Mouse (Mus musculus): ENCODE results near the gene Cd33.
A peak's percentile ranks its signal among the peaks of the same experiment; 100 is the strongest.

Cd33 gene

DNA sequence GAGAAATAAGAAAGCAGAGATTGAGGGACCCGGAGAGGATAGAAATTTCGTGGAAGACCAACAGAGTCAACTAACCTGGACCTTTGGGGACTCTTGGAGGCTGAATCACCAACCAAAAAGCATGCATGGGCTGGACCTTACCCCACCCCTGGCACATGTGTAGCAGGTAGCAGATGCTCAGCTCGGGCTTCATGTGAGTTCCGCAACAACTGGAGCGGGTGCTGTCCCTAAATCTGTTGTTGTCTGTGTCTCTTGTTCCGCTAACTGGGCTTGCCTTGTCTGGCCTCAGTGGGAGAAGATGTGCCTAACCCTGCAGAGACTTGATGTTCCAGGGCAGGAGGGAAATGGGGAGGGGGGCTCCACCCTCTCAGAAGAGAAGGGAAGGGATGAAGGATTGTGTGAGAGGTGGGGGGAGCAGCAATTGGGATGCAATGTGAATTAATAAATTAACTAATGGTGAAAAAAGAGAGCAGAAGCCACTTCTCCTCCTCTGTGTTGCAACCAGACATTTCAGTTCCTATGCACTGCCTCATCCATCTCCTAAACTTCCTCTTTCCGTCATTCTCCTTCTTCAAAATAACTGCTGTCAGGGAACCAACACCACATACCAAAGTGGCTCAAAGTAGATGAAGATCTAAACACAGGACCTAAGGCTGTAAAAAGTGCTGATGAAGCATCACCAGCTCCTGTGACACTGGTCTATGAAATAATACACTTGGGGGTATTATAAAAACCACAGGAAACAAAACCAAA is at the start of gene Cd33:
Gene Cd33 (minus strand): TSS at position 204 of the 753 bp plus-strand sequence.
- no peak for DNase-seq

DNA sequence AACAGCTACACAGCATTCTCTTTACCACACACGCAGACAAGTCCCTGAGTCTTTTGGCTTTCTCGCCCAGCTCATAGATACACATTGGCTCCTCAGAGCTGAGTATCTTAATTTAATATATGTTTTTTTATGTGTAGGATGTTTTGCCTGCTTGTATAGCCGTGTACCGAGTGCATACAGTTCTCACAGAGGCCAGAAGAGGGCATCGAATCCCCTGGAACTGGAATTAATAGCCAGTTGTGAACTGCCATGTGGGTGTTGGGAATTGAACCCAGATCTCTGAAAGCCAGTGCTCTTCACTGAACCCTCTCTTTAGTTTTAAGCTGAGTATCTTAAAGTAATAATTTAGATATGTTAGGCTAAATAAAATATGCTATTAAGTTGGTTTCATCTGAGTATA is 40.6 kb upstream of the Cd33 start:
- DNase-seq, result peak; percentile 11

DNA sequence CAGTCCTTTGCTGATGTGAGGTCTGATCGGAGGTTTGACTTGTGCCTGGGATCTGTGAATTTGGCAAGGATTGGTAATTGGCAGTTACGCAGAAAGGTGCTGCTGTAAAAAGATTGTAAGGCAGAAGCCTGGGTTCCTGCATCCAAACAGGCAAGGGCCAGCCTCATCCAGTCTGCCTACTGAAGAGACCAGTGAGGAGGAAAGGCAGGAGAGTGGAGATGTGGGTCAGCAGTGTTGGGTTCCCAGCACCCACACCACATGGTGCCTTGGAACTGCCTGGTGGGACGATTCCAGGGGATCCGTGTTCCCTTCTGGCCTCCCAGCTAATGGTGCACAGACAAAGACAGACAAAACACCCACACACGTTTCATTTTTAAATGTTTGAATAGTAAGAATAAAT is 36.3 kb upstream of the Cd33 start:
- DNase-seq, result no peak

DNA sequence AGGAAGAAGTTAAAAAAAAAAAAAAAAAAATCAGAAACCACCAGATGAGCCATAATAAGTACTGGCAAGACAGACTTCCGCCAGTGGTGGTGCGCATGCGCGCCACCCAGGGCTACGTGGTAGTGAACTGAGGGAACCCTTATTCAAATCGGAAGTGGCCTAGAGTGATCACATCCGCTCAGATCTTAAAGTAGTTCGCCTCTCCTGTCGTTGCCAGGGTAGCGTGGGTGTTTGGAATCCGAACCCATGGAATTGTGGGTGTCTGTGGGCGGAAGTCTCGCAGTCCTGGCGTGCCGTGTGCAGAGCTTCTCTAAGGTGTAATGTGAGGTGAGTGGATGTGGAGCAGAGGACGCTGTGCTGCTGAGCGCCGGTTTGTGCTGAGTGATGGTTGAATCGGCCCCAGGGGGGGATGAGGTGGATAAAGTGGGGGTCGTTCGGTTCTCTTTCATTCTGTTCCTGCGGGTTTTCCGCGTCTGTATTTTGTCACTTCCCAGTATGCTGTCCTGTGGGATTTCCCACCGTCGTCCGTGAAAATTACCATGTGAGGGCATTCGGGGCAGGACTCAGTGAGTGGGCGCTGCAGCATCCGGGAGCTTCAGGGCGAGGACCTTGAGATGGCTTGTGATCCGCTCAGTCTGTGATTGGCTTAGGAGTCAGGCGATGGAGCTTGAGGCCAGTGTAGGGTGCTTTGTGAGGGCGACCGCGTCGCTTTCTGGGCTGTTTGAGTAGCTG is 35.4 kb upstream of the Cd33 start, which contains the start of gene Zfp719:
Gene Zfp719 (plus strand): TSS at position 171 of the 732 bp plus-strand sequence.
- DNase-seq, result peak; percentile 88

DNA sequence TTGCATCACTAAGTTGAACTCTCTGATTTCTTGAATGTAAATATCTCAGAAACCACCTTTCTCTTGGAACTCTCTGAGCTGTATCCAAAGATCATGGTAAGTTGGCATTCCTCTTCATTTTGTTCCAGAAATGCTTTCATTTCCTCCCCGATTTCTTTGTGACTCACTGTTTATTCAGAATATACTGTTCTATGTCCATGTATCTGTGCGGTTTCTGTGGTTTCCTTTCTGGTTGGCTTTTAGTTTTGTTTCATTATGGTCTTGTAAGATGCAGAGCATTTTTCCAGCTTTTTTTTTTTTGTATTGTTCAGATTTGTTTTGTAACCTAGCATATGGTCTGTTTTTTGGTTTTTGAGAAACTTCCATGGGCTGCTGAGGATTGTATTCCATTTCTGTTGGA is 27.0 kb upstream of the Cd33 start:
- no peak for DNase-seq

DNA sequence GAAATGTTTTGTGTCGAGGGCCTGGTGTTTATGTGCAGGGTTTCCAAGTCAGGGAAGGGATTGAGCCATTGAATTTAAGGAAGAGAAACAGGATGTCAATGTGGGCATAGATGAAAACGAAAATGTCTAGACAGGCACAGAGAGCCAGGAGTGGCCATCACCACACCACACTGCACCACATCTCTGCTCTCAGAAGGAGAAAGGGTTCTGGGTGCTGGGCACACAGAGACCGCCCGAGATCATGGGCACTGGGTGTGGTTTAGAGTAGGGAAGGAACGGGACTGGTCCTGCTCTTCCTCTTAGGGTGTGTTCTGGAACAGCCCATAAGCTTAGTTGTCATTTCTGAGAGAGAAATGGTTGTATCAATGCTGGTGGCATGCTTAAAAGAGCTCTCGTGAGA is 19.1 kb upstream of the Cd33 start:
- DNase-seq, result no peak

DNA sequence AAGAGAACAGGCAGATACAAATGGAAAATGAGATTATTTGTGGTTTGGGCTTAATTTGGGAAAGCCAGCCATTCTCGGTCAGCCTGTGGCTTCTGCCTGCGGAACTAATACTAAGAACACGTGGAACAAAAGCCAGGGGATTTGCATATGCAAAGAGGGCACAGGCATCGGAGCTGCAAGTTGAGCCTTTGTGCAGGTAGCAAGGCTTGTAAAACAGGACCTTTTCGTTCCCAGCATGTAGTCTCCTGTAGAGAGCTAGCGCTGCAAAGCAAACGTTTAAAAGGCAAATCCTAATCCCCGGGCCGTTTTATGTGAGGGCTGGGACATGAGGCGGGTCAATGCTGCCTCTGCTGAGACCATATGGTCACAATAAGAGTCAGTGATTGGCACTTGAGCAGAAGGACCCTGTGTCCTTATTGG is 18.4 kb upstream of the Cd33 start:
- peak; percentile 18 for DNase-seq

DNA sequence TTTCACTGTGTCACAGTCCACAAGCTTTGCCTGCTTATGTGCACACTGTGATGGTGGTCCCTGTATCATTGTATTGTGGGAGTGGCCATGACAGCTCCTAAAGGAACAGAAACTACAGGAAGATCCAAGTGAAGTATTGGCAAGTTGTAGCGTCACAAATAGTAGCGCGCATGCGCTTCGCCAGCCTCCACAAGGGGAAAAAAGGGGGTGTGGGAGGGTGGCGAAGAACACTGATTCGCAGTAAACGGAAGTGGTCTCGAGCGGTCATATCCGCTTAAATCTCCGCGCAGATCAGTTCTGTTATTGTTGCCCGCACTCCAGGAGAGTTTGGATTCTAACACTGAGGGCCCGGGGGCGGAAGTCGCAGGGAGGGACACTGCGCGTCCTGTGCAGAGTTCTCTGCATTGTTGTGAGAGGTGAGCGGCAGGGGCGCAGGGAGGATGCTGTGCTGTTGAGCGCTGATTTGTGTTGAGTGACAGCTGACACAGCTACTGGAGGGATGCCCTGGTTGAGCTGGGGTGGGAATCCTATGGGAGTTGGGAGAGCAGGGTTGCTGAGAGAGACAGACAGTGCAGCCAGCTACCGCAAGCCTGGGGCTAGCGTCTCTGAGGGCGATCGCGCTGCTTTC is 17.9 kb upstream of the Cd33 start, which contains the start of gene Zfp658:
Gene Zfp658 (plus strand): TSS at position 251 of the 628 bp plus-strand sequence.
- peak; percentile 71 for DNase-seq

DNA sequence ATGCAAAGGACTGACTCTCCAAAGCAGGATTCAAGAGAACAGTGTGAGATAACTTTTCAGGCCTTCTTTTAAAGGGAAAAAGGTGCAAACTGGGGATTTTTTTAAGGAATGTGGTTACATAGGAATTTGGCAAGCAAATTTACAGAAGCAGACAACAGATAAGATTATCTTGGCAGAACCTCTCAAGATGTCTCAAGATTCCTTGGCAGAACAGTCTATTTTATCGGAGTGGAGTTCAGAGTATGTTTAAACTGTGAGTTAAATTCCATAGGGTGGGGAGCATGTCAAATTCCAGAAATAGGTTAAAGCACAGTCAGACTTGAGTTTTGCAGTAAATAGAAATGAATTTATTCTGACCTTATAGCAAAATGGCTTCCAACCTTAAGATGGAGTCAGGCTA is 12.7 kb upstream of the Cd33 start:
- DNase-seq, result no peak

DNA sequence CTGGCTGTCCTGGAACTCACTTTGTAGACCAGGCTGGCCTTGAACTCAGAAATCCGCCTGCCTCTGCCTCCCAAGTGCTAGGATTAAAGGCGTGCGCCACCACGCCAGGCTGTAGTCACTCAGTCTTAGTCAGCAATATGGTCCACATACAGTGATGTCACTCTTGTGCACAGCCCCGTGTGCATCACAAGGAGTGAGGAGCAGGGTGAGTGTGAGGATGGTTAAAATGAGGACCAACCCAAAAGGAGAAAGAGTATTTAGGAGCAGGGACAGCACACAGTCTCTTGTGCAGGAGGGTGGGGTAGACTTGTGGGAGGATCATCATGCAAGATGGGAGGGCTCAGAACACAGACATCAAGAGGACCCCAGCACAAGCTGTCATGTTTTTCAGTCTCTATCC is 11.1 kb upstream of the Cd33 start:
- DNase-seq, result no peak

DNA sequence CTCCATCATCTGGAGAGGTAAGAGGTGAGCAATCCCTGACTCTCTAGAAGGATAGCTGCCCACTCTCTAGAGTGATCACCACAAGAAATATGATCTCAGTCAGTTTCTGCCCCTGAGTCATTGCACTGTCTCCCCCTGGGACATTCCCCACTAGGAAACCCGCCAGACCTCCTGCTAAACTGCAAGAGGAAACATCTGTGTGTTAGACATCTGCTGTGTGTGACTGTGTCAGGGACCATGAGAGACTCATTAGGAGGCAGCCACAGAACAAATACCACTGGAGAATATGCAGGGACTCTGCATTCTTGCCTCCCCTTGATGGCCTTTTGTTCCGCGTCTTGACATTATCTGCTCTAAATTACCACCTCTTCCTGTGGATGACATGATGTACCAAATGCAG is 10.3 kb upstream of the Cd33 start:
- no peak for DNase-seq

DNA sequence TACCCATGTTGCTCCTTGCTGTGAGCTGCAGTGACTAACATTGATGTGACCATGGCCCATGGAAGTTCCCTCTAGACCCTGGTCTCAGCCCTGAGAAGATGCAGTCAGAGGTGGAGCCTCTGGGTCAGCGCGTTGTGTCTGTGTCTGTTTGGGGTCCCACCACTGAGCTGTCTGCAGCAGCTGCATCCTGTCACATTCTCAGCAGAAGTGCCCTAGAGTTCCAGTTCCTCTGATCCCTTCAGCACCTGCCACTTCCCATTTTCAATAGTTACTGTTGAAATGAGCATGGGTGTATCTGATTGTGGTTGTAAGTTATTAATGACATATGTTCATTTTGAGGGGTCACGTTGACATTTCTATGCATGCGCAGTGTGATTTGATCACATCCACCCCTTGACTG is 8.9 kb upstream of the Cd33 start:
- DNase-seq, result no peak

DNA sequence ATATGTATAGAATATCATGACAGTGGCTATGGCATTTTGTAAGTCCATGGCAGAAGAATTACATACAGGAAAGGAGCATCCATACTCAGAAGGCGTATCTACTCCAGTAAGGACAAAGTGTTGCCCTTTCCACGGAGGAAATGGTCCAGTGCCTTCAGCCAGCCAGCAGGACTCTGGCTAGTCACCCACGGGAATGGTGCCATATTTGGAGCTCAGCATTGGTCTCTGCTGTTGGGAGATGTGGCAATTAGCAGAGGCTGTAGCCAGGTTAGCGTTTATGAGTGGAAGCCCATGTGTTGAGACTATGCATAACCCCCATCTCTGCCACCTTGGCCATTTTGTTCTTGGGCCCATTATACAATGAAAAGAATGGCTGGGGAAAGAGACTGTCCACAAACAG is 4.0 kb upstream of the Cd33 start:
- DNase-seq, result no peak

DNA sequence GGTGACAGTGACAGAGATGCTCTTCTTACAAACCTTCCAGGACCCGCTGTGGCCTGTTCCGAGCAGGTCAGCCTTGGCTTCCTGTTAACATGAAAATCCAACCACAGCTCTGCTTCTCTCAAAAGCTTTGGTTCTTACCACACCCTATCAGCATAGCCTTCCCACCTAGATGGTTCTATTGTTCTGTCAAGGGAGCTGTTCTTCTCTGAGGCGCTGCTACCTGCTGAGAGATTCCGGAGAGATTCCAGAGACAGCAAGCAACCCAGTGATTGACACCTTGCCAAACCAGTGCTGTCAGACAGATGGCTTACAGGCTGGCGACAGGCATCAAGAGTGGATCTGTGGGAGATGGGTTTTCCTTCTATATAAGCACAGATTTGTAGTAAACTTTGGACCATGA is 3.4 kb upstream of the Cd33 start:
- DNase-seq, result no peak

DNA sequence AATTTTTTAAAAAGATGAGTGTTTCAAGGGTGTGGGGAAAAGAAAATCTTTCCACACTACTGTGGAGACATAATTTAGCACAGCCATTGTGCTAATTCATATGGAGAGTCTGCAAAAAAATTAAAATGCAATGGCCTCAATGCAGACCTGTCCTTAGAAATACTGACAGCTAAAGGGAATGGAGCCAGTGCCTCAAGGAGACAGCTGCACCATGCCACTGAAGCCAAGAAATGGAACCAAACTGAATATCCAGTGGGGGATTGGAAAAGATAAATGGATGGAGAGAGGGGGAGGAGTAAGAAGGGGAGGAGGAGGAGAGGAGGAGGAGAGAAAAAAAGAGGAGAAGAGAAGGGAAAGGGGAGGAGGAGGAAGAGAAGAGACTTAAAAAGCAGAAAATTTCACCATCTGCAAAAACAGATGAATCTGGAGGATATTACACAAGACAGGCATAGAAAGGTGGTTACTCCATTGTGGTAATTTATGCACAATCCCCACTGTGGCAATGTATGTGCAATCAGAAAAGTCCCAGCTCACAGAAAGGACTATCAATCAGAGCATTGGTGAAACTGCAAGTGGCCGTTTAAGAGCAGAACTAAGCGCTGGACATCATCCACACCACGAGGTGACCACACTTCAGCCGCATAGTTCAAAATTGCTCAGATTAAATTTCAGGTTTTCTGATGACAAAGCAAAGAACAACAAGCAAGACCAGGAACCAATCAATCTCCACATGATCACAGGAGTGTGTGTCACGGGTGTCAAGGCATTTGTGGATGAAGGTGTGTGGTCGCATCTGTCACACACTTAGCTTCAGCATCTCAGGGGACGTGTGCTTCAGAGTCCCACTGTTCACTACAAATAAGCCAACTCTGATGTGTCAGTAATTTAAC is 1.7 kb upstream of the Cd33 start:
- DNase-seq, result no peak

DNA sequence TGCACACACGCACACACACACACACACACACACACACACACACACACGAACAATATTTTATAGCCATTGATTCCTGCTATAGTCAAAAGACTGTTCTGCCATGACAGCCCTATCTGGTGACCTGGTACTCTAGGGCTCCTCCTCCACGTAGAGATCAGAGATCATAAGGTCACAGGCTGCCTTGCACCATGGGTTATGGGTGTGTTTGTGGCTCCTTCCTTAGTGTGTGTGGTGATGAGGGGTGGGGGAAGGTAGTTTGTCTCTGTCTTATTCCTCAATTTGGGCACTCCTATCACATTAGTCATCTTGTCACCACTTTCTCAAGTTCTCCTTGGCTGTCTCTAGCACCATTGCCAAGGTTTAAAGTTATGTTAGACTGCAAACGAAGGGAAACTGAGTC is 5.7 kb downstream of the Cd33 start:
- no peak for DNase-seq

DNA sequence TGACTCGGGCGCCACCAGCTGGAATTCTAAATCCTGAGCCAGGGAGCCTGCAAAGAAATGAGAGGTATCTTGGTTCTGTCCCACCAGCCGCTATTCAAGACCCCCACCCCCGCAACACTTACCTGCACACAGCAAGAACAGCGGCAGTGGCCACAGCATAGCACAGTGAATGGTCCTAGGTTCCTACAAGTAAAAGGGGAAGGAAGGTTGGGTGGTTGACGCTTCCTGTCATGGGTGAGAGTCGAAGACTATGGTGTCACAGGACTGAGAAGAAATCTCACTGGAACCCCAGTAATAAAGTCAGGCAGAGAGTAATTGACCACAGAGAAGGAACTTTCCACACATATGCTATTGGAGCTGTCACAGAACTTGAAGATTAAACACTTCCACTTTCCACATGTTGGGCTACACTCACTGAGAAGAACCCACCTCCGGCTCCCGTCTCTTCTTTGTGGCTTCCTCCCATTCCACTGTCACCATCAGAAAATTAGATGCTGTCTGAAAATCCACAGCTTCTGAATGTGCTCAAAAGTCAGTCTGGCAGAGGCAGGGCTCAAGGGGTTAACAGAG is 11.2 kb downstream of the Cd33 start:
- DNase-seq, result no peak

DNA sequence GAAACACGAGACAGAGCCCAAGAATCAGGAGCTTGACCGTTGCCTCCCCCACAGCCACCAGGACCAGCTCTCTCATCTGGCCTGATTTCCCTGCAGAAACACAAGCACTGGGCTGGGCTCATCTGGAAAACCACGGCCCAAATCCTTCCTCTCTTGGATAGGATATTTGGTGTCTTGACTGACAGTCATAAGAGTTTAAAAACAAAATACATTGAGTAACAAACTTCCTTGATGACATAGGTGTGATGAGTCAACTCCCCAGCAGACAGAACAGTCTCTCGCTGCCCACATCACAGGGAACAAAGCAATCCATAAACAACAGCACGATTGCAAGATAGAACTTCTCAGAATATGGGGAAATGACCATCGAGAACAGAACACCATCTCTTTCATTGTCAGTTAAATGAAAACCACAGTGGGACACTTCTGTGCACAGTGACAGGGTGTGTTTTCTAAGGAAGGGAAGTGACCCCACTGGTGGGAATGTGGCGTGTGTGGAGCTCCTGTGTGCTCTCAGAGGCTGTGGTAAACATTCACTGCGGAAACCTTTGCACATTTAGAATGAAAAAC is 13.9 kb downstream of the Cd33 start:
- DNase-seq, result no peak

DNA sequence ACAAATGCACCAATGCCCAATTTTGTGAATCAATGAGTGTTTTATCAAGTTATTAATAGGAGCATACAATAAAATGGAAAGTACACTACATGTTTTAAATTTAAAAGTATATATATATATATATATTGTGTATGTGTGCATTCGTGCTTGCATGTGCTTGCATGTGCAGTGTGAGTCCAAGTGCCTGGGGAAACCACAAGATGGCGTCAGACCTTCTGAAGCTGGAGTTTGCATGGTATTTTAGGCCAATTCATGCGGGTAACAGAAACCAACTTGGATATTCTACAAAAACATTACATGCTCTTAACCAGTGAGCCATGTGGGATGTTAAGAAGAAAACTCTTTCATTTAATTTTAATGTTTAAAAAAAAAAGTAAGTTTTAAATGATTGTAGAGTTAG is 18.9 kb downstream of the Cd33 start:
- DNase-seq, result no peak

DNA sequence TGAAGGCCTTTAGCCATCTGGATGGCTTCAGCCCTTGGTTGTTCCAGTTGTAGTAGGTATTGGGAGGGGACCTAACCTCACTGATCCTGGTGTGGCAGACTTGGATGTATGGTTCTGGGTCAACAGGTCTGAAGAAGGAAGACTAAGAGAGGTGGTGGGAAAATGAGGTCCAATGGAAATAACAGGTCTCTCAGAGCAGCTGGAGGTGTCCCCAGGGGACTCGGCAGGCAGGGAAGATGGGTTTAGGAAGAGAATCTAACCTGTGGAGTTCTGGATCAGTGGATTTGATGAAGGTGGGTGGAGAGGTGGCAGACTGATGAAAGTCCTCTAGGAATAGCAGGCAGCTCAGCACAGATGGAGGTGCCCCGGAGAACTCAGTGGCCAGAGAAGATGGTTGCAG is 21.5 kb downstream of the Cd33 start:
- DNase-seq, result no peak

DNA sequence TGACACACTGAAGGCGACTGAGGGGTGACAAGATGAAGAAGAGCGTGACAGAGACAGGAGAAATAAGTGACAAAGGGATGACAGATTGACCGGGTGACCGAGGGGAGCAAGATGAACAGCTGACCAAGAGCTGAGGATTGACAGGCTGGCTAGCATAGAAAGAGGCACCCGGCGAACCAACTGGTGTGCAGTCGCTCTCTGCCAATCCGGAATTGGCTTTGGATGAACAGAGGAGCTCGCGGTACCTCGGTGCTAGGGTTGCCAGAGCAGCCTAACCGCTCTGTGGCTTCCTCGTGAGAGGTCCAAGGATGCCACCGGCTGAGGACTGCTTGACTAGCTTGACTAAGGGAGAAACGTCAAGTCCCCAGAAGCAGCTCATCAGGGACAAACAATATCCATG is 25.9 kb downstream of the Cd33 start:
- no peak for DNase-seq

DNA sequence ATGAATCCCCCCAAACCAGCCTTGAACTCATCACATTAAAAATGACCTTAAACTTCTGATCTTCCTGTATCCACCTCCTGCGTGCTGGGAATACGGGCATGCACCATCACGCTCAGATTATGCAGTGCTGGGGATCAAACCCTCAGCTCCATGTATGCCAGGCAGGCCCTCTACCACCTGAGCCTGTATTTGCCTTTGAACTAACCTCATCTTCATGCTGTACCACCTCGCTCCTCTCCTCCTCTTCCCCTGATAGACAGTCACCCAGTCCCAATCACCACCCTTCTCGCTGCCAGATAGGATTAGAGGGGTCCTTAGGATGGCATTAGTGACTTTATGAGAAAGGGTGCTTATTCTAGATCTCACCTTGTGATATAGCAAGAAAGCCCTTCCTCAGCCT is 29.2 kb downstream of the Cd33 start:
- no peak for DNase-seq

All from thymus, postnatal 25 days (tissue).